Mouse (Mus musculus) thymus, postnatal 36 days (tissue): ENCODE data around the gene Jagn1.

Experiments
- DNase-seq, 2 experiments: peaks; one replicate each; pipeline ENCODE4 v3.0.0; 2022; ENCODE audit warnings: mixed read lengths in 2 of 2

The Jagn1 gene

DNA sequence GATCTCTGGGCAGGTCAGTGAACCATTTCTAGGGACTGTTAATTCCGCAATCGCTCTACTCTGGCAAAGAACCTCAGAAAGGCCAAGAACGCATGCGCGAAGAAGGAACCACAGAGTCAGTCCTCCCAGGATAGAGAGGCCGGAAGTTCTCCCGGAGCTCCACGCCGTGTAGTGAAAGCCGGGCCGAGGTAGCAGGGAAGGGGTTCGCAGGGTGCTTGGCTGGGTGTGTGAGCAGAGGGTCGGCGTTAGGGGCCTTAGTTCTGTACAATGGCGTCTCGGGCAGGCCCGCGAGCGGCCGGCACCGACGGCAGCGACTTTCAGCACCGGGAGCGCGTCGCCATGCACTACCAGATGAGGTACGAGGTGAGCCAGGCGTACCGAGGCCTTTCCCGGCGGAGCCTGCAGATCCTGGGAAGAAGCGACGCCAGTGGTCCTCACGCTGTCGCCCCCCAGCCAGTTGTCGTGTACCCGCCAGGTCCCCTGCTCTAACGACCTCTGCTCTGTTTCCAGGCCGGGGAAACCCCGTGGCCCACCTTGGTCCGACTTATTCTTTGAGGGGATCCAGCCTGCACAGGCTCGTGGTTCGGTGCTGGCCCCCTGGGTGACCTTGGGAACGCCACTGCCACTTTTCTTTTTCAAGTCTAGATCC is at the start of gene Jagn1:
Gene Jagn1, plus strand, starts transcription at position 128 of the 649 bp plus-strand sequence.
- DNase-seq: peak; percentile 86 to 89

DNA sequence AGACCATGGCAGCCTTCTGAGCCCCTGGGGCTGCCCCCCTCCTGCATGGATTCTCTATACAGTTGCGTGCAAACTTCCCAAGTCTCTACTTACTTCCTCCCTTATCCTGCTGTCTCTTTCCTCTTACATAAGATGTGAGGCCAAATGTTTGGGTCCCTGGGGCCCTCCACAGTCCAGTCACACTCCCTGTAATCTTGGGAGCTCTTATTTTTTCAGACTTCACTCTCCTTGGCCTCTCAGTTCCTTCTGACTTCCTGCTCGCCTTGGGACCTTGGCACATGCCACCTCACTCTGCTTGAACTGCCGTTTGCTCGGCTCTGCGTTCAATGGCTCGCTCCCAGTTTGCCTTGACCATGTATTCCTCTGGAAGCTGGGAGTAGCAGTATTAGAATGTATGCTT is 48.4 kb upstream of the Jagn1 start:
- no peak for DNase-seq

DNA sequence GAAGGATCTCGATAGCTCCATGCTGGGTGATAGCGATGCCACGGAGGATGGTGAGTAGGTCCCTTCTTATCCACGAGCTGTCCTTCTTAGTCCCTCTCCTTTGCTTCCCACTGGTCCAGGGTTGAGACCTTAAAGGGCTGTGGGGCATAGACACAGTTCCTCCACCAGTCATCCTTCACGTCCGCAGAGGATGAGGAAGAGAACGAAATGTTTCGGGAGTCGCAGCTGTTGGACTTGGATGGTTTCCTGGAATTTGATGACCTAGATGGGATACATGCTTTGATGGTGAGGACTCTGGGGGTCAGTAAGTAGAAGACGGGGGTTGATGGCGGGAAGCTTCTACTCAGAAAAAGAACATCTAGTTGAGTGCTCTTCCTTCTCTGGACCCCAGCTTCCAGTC is 47.6 kb upstream of the Jagn1 start:
- no peak for DNase-seq

DNA sequence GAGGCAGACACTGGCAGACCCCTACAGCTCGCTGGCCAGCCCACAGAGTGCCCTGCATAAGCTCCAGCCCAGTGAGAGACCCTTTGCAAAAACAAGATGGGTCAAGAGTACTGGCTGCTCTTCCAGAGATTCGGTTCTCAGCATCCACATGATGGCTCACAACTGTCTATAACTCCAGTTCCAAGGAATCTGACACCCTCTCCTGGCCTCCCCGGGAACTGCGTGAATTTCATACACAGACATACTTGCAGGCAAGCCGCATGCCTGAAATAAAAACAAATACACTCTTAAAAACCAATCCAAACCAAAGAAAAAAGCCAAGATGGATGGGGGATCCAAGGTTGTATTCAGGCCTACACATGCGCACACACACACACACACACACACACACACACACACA is 46.9 kb upstream of the Jagn1 start:
- no peak for DNase-seq

DNA sequence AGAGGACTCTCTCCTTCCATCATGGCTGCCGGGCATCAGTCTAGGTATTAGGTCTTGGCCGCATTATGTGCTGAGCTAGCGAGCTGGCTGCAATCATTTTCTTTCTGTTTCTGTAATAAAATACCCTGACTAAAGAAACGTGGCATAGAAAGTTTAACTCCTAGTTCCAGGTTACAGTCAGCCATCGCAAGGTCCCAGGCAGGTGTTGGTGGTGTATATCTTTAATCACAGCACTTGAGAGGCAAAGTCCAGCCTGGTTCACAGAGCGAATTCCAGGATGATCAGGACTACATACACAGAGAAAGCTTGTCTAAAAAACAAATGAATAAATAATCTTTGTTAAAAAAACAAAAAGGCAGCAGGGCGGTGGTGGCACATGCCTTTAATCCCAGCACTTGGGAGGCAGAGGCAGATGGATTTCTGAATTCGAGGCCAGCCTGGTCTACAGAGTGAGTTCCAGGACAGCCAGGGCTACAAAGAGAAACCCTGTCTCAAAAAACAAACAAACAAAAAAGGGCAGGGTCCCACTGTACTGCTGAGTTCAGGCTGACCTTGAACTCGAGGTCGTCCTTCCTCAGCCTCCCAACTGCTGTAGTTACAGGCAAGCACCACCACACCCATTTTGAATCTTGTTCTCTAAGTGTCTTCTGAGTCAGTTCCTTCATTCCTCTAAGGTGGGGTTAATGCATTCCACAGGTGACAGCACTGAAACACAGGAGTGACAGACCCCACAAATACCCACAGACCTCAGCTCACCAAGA is 45.9 kb upstream of the Jagn1 start:
- no peak for DNase-seq

DNA sequence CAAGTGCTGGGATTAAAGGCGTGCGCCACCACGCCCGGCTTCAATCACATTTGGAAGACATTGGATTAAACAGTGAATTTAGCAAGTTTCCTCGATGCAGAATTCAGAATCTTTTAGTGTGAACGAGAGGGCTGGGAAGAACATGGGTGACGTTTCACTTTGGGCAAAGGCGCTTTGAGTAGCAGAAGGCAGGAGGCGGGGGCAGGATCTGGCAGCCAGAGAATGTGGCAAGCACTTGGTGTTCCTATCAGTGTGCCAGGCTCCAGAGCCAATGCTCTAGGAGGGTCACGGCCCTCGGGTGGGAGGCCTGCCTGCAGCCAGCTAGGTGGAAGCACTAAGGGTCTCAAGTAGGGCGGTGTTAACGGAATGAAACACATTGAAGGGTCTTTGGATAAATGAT is 40.3 kb upstream of the Jagn1 start:
- no peak for DNase-seq

DNA sequence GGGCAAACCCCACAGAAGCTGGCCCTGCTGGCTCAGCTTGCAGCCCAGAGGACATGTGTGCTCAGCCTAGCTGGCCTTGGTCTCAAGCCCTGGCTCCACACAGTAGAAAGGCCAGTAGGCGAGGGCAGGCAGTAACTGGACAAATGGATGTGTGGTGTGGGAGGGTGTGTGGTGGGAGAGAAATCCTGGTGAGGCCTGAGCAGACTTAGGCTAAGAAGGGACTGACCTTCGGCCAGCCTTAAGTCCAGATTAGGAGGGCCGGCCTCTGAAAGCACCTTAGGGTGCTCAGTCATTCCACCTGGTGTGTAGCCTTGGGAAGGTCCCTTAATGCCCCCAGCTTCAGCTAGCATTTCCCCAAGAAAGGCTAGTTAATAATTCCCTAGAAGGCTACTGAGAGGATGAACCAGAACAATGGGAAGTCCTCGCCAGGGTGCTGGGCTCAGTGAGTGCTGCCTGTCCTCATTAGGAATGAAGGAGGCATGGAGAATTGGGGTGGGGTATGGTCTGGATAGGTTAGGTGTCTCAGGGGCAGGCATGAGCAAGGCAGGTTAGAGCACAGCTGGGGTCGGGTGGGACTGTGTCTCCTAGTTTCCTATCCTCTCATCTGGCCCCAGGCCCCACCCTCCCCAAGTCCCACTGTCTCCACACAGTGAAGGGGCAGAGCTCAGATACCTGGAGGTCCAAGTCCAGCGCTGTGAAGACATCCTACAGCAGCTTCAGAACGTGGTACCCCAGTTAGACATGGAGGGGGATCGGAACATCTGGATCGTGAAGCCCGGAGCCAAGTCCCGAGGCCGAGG is 37.5 kb upstream of the Jagn1 start:
- no peak for DNase-seq

DNA sequence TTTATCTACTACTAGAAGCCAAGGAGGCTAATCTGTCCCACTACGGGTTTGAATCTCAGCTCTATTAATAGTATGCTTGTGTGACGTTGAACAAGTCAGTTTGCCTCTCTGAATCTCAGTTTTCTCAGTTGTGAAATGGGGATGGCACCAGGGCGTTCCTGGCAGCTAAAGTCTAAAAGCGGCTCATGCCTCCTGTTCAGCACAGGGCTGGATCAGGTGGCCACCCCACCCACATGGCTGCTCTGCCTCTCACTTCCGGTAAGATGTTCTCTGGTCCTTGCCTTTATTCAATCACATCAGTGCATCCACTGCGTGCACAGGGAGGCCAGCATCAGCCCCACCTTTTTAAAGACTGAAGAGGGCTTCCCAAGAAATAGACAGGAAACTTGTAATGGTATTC is 36.9 kb upstream of the Jagn1 start:
- no peak for DNase-seq

DNA sequence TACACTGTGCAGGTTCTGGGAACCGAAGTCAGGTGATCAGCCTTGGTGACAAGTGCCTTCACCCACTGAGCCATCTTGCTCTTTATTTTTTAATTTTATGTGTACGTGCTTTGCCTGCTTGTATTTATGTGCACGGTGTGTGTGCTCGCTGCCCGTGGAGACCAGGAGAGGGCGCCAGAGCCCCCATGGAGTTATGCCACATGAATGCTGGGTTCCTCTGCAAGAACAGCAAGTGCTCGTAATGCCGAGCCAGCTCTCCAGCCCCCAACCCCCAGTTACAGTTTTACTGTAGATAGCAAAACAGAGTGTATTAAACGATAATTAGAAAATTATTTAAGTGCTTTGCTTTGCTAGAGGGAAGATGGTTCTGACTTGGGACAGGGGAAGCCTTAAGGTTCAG is 35.7 kb upstream of the Jagn1 start:
- peak in 1 of 2 experiments; percentile 18 for DNase-seq

DNA sequence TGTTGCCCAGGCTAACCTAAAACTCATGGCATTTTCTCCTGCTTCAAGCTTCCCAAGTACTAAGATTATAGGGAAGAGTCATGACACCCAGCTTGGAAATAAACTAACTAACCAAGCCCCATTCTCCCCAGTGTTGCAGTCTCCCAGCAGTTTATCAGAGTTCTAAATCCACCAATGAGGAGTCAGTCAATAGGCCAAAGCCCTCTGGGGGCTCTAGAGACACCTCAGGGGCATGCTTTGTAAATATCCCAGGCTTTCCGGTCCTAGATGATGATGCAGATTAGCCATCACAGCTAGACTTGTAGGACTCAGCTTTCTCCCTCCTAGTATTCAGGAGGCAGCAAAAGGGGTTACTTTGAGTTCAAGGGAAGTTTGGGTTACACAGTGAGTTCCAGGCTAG is 32.4 kb upstream of the Jagn1 start:
- DNase-seq: no peak

DNA sequence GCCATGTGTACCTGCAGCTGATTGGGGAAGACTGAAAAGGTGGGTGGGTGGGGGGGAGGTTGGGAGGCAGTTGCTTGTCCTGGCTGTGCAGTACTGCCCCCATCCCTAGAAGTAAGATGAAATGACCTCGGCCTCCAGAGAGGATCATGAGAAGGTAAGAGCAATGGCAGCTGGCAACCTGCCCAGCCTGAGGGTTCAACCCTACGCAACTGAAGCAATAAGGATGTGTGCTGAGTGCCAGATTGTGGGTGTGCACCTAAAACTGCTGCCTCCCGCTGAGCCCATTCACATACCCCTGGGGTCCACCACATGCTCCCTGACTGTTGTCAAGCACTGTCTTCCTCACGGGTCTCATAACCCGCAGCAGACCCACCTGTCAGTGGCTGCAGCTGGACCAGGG is 26.0 kb upstream of the Jagn1 start:
- DNase-seq: no peak

DNA sequence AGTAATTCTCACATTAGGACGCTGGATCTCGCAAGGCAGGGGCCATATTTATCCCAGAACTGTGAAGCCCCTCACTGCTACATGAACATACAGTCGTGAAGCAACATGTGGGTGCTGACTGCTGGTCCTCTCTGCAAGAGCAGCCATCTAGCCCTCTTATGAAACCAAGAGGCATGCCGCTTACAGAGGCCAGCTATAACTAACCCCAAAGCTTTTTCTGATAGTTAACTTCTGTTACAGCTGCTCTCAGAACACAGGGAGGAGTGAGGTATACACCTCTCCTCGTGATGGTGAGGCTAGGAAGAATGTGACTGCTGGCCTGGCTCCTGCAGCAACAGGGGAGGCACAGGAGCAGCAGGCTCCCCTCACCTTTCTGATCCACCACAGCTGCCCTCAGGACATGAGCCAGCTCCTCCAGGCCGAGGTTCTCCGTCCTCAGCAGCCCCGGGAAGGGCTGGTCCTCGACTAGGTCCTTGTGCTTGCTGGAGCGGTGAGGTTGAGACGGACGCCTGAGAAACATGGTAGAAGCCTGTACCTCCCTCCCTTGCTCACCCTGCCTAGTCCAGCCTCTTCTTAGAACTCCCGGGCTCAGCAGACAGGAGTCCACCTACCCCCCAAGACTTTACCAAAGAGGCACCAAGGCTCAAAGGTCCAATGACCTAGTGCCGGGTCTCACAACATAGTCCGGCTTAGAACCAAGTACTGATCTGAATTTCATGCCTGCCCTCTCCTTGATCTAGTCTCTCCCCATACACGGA is 23.7 kb upstream of the Jagn1 start:
- peak in 1 of 2 experiments; percentile 36 for DNase-seq

DNA sequence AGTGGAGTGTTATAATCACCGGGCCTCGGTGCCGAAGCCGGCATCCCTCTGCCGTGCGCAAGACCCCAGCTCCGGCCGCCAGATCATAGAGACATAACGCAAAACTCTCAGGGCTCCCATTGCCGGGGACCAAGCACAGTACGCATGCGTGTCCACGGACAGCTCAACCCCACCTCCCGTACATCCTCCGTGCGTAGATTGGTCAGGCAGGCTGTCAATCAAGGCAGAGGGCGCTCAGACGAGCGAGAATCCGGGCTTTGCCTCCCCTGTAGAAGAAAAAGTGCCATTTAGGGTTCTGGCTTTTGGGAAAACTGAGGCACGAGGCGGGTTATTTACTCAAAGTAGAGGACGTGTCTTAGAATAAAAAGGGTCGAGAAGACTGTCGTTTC is 23.2 kb upstream of the Jagn1 start, which contains the start of gene Rpusd3:
Gene Rpusd3, minus strand, starts transcription at position 142 of the 389 bp plus-strand sequence.
- peak; percentile 98 to 99 for DNase-seq

DNA sequence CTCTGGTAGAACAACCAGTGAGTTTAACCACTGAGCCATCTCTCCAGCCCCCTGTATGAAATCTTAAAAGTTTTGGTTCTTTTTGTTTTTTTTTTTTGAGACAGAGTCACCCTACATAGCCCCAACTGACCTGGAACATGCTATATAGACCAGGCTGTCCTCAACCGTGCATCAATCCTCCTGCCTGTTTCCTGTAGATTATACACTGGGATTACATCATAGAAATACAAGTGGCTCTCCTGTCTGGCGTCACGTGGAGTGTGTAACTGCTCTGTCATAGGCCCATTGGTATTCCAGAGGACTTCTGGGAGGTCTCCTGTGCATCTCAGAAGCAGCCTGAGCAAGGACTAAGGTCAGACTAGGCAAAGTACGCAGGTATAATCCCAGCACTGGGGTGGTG is 19.4 kb upstream of the Jagn1 start:
- DNase-seq: no peak

DNA sequence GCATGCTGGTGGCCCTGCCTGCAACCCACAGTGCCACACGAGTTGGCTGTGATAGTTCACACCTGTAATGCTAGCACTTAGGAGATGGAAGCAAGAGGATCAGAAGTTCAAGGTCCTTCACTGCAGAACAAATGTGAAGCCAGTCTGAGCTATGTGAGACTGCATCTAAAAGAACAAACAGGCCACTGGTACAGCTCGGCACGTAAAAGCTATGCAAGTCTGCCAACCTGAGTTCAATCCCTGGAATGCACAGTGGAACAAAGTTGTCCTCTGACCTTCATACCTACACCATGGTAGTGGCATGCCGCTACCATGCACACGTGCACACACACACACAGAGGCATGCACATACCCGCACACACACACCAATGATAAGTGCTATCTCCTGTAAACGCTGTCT is 18.2 kb upstream of the Jagn1 start:
- DNase-seq: no peak

DNA sequence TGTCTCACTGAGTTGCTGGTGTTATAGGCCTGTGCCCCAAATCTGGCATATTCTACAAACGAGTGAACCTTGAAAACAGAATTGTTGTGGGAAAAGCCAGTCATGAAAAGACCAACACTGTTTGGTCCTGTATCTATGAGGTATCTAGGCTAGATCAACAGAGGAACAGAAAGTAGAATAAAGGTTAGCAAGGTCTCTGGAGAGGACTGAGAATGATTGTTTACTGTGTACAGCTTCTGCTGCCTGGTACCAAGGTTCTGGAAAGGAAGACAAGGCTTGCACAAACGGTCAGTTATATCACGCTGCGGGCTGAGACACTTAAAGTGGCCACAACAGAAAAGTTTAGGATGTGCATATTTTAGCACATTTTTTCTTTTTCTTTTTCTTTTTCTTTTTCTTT is 15.7 kb upstream of the Jagn1 start:
- no peak for DNase-seq

DNA sequence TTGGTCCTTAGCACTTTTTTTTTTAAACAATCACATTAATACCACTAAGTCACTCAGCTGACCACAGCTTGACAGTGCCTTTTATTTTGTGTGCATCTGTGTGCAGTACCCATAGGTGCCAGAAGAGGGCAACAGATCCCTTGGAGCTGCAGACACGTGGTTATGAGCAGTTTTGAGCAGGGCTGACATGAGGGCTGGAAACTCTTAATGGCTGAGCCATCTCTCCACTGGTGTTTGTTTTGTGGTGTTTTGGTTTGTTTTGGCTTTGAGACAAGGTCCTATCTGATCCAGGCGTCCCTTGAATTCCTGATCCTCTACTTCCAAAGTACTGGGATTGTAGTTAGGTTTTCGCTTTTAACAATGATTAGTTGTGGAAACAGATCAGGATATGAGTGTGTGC is 15.0 kb upstream of the Jagn1 start:
- DNase-seq: peak; percentile 49 to 57

DNA sequence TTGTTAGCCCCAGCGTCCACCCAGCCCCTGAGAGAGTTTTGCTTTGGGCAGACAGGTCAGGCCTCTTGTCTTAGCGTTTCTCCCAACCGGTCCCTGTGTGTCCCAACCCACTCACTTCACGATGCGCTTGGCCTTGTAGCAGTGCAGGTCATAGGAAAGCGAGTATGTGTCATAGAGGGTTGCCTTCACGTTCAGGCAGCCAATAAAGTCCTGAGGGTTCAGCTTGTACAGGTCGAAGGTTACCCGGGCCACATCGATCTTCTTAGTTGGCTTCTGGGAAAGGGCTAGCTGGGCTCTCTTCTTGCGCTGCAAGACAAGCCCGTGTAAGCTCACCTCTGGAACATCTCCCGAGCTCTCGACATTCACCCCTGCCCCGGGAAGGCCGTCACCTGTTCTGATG is 14.4 kb upstream of the Jagn1 start:
- no peak for DNase-seq

DNA sequence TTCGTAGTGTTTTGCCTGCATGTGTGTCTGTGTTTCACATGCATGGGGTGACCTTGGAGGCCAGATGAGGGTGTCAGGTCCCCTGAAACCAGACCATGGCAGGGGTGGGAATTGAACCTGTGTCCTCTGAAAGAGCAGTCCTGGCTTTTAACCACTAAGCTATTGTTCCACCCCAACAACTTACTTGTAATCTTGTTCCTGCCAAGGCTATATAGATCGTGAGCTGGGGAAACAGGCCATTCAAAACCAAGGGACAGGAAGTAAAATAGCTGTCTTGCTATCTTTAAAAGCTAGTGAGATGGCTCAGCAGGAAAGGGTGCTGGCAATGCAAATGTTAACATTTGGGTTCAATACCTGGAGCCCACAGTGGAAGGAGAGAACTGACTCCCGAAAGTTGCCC is 12.4 kb upstream of the Jagn1 start:
- DNase-seq: no peak

DNA sequence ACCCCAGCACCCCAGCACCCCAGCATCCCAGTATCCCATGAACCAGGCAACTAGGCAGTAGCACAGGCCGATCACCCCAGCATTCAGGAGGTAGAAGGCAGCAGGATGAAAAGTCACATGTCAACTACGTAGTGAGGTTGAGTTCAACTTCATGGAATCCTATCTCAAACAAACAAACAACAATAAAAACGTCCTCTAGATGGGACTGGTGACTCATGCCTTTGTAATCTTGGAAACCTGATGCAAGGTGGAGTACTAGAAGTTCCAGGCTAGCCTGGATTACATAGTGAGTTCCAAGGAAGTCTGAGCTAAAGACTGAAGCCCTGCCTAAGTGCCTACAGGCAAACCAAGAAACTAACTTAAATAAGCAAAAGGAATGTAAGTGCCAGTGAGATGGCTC is 11.5 kb upstream of the Jagn1 start:
- no peak for DNase-seq

DNA sequence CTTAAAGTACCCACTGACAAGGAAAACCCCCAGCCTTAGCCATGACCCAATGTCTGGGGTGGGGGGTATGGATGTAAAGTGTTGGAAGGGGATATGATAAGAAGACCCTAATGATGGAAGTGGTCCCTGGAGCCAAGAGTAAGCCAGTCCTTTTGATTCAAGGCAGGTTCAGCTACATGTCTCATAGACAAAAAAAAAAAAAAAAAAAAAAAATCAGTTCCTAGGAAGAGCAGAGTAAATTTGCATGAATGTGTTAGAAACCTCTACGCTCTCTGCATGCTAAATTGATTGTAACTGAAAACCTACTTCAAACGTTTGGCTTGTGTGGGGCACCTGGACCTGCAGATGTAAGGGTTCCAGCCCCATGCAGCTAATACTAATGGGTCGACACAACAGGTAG is 10.6 kb upstream of the Jagn1 start:
- DNase-seq: no peak

DNA sequence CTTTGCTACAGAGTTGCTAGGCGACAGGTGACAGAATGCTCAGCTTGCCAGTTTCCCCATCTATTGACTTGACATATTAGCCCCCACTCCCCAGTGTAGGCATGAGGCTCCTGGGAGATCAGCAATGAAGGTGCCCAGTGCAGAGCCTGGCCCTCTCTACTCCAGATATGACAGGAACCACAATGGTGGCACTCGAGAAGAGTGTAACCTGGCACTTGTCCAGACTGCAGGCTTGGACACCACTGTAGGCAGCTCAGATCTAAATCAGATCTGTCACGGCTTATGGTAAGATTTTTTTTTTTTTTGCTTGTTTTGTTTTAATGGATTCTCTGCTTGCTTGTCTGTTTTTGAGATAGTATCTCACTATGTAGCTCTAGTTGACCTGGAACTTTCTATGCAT is 8.7 kb upstream of the Jagn1 start:
- DNase-seq: no peak

DNA sequence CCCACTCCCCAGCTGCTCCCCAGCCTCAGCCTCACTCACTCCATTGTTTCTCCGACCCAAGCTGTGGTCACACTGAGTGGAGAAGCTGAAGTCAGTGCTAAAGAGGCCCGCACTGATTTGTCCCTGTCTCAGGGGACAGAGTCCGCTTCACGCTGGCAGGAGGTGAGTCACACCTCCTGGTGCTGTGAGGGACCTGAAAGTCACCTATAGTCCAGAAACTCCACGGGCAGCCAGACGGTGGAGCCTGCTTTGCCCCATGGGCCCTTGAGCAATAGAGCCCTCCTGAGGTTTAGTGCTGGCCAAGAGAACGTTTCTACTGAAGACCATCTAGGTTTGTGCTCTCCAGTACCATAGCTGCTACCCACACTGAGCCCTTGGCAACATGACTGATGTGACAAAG is 7.7 kb upstream of the Jagn1 start:
- no peak for DNase-seq
